Mouse (Mus musculus): ENCODE measurements around the gene Car5b.

Gene Car5b

DNA sequence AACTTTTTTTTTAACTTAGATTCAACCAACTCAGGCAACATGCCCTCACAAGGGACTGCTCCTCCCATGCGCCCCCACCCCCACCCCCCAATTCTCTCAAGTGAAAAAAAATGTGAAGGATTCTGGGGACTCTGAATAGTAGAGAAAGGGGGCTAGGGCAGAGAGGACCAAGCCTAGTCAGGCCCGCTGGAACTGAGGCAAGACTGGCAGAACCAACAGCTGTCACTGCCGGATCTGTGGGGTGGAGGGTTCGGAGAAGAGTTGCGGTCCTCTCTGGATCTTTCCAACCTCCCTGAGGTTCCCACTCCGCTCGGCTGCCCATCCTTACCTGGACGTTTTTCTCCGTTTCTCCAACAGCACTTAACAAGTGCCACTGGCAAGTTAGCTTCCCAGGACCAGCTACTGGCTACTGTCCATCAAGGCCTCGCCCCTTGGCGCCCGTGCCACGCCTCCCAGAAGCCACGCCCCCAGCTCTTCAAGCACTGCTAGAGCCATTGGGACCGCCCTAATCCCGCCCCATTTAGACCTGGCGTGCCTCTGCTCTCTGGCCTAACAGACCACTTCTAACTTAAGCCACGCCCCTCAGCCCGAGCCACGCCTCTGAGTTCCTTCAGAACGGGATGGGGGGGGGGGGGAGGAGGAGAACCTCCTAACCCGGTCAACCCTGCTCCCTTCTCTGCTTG lies at the start of gene Car5b:
Gene Car5b, minus strand, starts transcription at position 391 of the 683 bp plus-strand sequence.
- peak; percentile 79 to 90 for DNase-seq (ENCODE audit: low spot score in 2 of 2)

DNA sequence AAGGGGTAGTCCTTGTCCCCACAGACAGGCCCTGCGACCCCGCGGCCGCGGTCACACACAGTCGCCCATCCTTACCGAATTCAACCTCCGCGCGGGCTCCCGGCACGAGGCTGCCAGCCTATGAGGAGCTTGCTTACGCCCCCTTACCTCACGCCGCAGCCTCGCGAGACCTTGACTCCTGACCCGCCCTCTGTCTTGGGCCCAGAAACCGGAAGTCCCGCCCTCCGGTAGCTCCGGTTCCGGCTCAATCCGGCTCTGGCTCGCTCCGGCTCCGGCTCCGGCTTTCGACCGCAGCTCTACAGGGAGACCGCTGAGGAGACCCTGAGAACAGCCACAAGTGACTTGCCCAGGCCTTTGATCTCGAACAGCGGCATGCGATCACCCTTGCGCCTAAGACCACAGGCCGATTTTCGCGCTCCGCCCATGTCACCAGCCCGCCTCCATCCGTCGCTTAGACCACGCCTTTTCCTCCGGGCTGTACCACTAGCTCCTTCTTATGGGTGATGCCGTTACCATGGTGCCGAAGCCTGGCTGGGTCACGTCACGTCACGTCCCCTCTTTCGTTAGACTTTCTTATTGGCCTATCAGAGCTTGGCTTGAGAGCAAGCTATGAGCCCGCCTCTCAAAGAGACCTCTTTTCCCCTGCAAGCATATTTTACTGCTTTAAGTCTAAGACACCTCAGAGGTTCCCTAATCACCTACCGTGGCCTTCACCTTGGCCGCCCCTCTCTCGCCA lies 48.4 kb upstream of the Car5b start, which contains the start of gene Siah1b:
Gene Siah1b, minus strand, starts transcription at position 454 of the 736 bp plus-strand sequence.
- peak; percentile 89 to 94 for DNase-seq (ENCODE audit: low spot score in 2 of 2)

DNA sequence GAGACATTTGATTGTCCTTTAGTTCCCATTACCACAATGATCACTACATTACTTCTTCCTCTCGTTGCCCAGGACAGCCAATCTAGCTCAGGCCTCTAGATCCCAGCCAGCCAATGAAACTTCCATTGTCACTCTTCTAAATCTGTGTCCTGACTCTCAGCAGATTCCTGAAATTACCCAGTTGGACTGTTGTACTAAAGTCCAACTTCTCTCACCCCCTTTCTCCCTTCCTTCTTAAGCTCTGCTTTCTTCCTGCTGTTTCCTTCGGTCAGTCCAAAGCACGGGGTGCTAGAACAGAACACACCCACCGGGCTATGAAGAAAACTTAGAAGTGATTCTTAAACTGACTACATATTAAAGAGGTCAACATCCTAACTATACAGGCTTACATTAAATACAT lies 41.2 kb upstream of the Car5b start:
- no peak for DNase-seq (ENCODE audit: low spot score in 2 of 2)

DNA sequence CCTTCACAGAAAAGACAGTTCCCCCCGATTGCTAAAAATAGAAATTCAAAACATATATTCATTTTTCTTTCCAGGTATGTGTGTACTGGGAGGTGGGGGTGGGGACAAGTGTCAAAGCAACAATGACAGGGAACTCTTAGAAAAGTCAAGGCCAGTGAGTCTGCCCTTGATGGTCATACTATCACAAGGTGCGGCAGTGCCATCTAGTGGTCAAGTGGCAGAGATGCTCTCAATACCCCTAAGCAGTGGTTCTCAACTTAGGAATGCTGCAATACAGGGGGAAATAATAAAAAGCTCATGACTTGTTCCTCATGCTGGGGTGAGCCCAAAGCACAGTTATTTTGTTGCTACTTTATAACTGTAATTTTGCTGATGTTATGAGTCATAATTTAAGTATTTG lies 38.4 kb upstream of the Car5b start:
- DNase-seq (ENCODE audit: low spot score in 2 of 2): peak; percentile 50 to 85

DNA sequence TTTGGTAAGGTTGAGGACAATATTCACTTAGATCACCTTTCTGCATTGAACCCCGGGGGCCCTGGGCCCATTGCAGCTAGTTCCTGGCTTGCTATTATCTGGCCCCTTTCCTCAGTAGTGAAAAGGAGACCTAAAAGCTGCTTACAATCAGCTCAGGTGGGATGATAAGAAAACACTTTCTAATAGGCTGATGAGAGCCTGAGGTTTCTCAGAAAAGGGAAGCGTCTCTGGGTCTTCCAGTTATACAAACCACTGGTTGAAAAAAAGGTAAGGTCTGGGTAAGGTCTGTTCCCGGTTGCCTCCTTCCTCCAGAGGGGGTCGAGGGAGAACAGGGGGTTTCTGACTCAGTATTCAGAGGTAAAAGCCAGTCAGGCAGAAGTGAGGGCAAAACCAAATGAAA lies 31.3 kb upstream of the Car5b start:
- DNase-seq (ENCODE audit: low spot score in 2 of 2): no peak

DNA sequence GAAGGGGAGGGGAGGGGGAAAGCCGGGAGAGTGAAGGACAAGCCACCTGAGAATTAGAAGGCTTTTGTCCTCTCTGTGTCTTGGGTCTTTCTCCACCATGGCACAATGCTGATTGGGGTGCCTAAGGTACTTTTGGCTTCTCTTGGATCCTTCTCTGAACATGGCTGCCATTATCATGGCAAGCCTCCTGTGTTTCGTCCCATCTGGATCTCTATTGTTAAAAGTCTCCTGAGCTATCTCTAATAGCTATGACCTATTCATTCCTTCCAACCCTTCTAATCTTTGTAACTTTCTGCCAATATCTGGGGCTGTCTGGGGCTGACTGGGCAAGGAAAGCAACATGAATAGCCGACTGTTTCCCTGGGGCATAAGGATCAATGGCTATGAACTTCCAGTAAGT lies 30.7 kb upstream of the Car5b start:
- no peak for DNase-seq (ENCODE audit: low spot score in 2 of 2)

DNA sequence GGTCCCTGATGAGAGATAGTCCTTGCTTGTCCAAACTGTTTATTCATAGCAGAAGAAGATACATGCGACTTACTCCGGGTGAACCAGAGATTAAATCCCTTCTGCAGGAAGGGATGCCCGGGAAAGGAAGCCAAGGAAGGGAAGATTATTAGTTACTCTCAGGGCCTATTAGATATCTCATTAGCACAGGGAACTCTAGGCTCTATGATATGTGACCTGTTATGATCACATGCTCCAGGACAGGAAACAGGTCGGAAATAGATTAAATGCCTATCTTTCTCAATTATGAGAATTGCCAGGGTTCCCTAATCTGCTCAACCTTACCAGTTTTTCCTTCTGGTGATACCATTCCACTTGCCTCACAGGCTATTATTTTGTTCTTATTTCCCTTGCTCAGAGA lies 27.9 kb upstream of the Car5b start:
- no peak for DNase-seq (ENCODE audit: low spot score in 2 of 2)

DNA sequence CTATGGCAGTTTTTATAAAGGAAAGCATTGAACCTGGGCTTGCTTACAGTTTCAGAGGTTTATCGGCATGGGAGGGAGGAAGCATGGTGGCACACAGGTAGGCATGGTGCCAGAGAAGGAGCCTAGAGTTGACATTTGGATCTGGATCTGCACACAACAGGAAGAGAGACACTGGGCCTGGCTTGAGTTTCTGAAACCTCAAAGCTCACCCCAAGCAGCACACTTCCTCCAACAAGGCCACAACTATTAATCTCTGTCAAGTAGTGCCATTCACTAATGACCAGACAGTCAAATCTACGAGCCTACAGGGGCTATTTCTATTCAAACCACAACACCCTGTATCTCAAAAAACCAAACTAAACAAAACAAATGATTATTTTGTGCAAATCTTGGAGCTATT lies 18.9 kb upstream of the Car5b start:
- DNase-seq (ENCODE audit: low spot score in 2 of 2): no peak

DNA sequence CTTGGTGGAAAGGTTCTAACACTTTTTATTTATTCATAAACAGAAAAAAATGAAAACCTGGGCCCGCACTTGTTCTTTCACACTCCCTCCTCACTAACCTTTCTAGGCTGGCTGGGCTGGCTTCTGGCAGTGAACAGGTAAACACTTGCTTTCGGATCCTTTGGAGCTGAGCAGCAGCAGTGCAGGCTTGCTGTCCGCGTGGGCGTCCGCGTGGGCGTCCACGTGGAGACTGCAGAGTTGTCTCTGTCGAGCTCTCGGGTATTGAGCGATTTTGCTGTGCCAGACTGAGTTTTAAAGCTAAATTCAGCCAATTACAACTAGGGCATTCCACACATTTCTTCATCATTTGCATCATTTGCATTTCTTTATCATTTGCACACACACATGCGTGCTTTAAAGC lies 14.3 kb upstream of the Car5b start:
- no peak for DNase-seq (ENCODE audit: low spot score in 2 of 2)

DNA sequence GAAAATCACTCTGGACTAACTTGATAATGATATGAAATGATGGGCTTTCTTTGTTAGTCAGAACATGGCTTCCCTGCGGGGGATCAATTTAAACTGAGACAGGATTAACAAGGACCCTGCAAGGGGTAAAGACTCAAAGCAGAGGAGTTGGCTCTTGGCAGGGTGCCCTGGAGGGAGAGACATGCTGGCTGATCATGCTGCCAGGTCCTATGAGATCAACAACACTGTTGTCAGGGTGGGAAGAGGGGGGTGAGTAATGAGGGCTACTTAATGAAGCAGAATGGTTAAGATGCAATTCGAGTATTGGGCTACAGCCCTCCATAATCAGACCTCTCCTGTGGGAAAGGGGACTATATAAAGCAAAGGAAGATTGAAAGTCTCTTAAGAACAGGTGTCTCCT lies 11.1 kb upstream of the Car5b start:
- no peak for DNase-seq (ENCODE audit: low spot score in 2 of 2)

DNA sequence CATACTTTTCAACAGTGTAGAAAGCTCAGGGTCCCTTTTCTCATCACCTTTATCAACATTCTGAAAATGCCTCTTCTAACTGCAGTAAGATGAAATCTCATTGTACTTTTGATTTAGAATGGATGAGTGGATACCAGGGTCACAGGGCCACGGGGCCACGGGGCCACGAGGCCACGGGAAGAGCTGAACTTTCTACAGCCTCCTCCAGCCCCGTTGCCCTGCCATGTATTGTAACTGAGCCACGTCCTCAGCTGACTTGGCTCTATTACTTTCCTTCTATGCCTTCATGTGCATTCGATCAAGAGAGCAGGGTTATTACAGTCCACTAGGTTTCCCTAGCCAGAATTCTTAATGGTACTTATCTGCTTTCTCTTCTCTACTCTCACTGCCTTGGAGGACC lies 8.1 kb upstream of the Car5b start:
- DNase-seq (ENCODE audit: low spot score in 2 of 2): no peak

DNA sequence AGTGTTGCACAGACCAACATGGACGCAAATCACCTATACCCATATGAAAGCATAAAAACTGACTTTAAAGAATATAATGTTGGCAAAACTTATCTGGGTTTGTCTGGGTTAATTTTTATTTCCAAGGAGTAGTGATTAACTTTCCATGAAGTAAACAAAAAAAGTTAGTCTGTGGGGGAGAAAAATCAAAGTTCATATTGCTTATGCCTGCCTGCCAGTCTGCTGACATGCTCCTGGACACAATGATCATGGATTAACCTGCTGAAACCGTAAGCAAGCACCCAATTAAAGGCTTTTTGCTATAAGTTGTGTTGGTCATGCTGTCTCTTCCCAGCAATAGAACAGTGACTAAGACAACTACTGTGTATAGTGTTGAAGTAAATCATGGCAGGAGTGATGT lies 7.6 kb upstream of the Car5b start:
- no peak for DNase-seq (ENCODE audit: low spot score in 2 of 2)

DNA sequence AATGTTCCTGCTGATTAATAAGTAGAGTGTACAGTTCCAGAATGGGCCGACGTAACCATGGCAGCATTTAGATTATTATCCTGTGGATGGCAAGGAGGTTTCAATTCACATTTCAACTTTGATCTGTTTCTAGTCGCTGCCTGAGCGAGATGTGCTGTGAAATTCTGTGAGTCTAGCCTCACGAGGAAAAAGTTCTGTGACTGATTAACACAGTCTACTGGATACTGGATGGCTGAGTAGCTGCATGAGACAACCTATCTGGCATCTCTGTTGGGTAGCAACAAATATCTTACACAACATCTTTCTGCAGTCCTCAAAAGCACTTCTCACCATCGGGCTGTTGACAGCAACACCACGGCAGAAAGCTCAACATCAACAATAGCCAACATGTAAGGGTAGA lies 4.7 kb upstream of the Car5b start:
- no peak for DNase-seq (ENCODE audit: low spot score in 2 of 2)

DNA sequence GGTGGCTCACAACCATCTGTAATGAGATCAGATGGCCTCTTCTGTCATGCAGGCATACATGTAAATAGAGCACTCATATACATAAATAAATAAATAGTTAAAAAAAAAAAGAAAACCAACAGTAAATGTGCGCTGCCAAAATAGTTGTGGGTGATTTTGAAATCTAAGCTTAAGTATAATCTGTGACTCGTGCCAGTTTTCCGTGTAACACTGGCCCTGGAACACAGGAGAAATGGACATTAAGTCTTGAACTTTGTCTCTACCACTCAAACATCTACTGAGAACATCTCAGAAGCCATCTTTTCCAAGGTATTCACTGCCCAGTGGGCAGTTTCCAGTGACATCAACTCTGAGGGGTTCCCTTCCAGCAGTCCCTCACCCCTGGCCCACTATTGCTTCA lies 12.2 kb downstream of the Car5b start:
- no peak for DNase-seq (ENCODE audit: low spot score in 2 of 2)

DNA sequence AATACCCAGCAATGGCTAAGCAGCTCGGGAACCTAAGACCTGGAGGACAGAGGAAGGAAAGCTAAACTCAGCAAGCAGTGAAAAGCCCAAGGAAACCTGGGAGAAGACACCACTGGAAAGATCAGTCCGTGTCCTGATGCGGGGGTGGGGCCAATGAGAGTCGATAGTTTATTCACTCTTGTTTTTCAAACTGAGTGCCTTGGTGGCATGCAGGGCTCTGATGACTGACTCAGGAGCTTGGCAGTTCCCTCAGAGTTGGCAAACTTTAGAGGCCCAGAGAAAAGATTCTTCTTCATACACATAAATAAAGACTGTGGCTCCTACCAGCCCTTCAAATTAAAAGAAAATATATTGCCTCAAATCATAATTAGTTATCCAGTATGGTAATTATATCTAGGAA lies 12.8 kb downstream of the Car5b start:
- no peak for DNase-seq (ENCODE audit: low spot score in 2 of 2)

DNA sequence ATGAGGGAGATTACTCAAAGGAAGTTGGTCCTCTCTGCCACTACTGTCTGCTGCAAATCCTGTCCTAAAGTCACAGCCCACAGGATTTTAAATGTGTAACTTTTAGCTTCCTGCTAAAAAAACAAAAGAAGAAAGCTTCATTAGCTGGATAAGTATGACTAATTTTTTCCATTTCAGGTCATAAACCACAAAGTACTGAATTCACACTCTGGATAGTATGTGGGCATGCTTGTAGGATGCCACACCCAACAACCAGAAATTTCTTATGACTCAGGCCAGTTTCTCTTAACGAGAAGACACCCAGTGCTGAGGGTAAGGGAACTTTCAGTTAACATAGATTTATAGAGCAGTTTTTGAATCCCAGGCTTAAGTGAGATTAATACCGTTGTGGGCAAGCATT lies 14.5 kb downstream of the Car5b start:
- no peak for DNase-seq (ENCODE audit: low spot score in 2 of 2)

DNA sequence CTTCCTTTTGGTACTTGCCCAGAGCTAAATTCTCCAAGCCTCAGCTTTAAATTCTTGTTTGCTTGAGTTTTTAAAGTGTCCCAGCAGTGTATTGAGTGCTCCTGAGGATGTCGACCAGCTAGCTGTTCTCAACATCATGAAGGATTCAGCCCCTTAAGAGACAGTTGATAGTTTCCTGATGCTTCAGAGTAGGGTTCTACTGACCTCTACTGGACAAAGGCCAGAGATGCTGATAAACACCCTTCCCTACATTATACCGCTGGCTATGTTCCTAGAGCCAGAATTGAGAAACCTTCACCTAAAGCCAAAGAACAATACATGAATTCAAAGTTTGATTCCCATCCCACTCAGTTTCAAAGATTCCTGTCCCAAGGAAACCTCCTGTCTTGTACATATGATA lies 23.0 kb downstream of the Car5b start:
- no peak for DNase-seq (ENCODE audit: low spot score in 2 of 2)

DNA sequence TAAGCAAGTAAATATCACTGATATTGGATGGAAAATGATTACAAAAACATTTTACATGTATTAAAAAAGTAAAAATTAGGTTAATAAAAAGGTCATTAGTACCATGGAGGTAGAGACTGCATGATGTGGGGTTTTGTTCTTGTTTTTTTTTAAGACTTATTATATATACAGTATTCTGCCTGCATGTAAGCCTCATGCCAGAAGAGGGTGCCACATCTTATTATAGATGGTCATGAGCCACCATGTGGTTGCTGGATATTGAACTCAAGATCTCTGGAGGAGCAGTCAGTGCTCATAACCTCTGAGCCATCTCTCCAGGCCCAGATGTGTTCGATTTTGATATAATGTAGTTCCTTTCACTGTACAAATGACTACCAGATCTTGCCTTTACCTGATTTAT lies 27.9 kb downstream of the Car5b start:
- no peak for DNase-seq (ENCODE audit: low spot score in 2 of 2)

DNA sequence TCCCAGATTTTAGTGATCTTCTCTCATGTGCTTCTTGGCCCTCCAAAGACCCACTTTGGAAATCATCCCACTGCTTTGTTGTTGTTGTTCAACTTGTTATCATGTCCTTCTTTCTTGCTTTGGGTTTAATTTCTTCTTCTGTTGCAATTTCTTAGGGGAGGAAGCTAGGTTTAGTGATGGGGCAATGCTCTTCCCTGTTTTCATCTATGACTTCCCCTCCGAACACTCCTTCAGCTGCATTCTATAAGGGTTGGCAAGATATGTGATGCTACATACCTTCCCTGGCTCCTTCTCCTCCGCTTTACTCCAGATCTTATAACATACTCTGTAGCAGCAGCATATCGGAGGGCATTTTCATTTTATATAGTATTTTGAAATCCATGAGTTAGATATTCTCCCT lies 31.0 kb downstream of the Car5b start:
- no peak for DNase-seq (ENCODE audit: low spot score in 2 of 2)

DNA sequence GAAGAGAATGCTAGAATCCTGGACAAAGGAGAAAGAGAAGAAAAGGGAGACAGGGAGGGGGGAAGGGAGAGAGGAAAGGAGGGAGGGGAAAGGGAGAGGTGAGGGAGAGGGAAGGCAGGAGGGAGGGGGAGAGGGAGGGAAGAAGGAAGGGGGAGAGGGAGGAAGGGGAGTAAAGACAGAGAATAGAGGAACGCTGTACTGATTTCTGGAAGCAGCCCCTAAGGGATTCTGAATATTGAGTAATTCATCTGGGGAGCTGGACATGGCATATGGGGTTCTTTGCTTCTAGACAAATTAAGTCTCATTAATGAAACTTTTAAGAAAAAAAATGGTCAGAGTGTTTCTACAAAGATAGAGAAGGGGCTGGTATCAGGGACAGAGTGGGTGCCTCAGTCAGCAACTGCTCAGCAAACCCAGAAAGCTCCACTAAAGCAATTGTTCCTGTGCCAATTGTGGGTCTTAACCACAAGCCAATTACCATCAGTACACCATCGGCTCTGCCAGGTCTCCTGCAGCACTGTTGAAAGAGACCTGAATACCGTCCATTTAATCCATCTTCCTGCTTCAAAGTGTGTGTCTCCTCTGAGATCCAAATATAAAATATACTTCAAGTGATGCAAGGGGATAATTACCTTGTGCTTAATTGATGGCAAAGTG lies 40.0 kb downstream of the Car5b start:
- DNase-seq (ENCODE audit: low spot score in 2 of 2): no peak

DNA sequence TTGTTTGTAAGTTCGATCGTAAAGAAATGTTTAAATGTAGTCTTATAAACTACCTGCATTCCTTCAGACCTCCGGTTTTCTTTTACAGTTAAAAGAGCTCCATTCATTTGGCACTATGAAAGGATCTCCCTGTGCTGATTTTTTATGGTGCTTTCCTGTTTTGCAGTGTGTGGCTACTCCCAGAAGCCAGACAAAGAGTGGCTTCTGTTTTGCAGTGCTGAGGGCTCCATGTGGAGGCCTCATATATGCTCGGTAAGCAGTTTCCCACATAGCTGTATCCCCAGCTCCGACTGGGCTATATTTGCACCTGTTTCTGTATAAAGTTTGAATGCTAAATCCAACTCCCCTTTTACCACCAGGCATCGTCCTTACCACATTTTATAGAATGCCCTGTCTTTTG lies 45.7 kb downstream of the Car5b start:
- no peak for DNase-seq (ENCODE audit: low spot score in 2 of 2)

DNA sequence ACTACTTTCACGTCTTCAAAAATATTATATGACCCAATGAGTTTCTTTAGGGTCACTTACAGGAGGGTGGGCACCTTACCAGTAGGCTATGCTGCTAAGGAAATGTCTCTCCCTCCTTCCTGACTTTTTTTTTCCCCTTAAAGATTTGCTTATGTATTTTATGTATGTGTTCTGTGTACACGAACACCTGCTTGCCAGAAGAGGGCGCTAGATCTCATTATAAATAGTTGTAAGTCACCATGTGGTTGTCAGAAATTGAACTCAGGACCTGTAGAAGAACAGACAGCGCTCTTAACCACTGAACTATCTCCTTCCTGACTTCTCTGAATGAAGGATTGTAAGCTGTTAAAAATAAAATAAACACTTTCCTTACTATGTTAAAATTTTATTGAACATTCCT lies 46.3 kb downstream of the Car5b start:
- DNase-seq (ENCODE audit: low spot score in 2 of 2): no peak

DNA sequence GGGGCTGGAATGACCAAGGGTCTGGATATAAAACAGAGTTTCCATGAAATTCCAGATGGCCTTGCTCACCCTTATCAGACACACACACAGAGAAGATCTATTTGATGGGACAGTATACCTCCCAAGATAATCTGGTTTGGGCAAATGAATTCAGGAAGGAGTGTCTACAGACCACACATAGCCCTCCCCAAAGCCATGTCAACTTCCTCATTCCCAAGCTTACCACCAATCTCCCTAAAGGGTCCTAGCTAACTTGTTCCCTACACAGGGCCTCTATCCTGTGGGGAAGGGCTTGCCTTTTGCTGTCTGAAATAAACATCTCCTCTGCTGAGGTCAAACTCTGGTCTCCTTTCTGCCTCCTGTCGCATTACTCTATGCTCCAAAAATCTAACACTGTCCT lies 46.7 kb downstream of the Car5b start:
- DNase-seq (ENCODE audit: low spot score in 2 of 2): no peak
